Mouse (Mus musculus) duodenum, adult 2 months (tissue): ENCODE results near the gene Olfr710. TPM values are rescaled to one million over a fixed set of nuclear protein-coding genes. Genes with fewer than 3 reads are reported as not detected.

Source experiments
- polyA plus RNA-seq: library from polyadenylated mRNA; depleted of rRNA; stranded (reverse); fragments of >200 nt; gene quantifications from 2 replicates; pipeline ENCODE4 v1.2.3, GENCODE M21; 2012; ENCODE audit warnings: low replicate concordance; rRNA removed

The Olfr710 gene
- not detected in 2 replicates for polyA plus RNA-seq

GRCm38 (mm10) chr7:106948212-106948611 lies at the start of gene Olfr710:
Gene Olfr710 (minus strand): TSS chr7:106948312.

GRCm38 (mm10) chr7:106975353-106975752 lies 27.2 kb upstream of the Olfr710 start, which contains the start of gene Olfr711:
Gene Olfr711 (minus strand): TSS chr7:106975453.

GRCm38 (mm10) chr7:106963837-106964236 lies 15.7 kb upstream of the Olfr710 start, which contains the start of gene Olfr6:
Gene Olfr6 (minus strand): TSS chr7:106963937.

GRCm38 (mm10) chr7:106932119-106932518 lies 16.0 kb downstream of the Olfr710 start, which contains the start of gene Olfr709-ps1:
Gene Olfr709-ps1 (minus strand): TSS chr7:106932219.

GRCm38 (mm10) chr7:106907676-106908075 lies 40.4 kb downstream of the Olfr710 start, which contains the start of gene Olfr1532-ps1:
Gene Olfr1532-ps1 (plus strand): TSS chr7:106908001.

GRCm38 (mm10) chr7:106901141-106901540 lies 47.0 kb downstream of the Olfr710 start, which contains the start of gene Olfr707:
Gene Olfr707 (minus strand): TSS chr7:106901241.

Other genes with a start within 250 kb of the Olfr710 start
- not detected in 2 replicates for gene Olfr695, start 231.9 kb downstream of the Olfr710 start, polyA plus RNA-seq
- not detected in 2 replicates for gene Olfr697, start 205.9 kb downstream of the Olfr710 start, polyA plus RNA-seq
- gene Olfr698, start 192.9 kb downstream of the Olfr710 start, polyA plus RNA-seq = not detected in 2 replicates
- not detected in 2 replicates for gene Olfr699, start 155.1 kb downstream of the Olfr710 start, polyA plus RNA-seq
- not detected in 2 replicates for gene Olfr700, start 139.5 kb downstream of the Olfr710 start, polyA plus RNA-seq
- gene Olfr701, start 134.2 kb downstream of the Olfr710 start, polyA plus RNA-seq = not detected in 2 replicates
- gene Olfr702, start 114.4 kb downstream of the Olfr710 start, polyA plus RNA-seq = not detected in 2 replicates
- not detected in 2 replicates for gene Olfr703, start 105.0 kb downstream of the Olfr710 start, polyA plus RNA-seq
- not detected in 2 replicates for gene Olfr704, start 85.1 kb downstream of the Olfr710 start, polyA plus RNA-seq
- not detected in 2 replicates for gene Olfr705, start 71.4 kb downstream of the Olfr710 start, polyA plus RNA-seq
- not detected in 2 replicates for gene Olfr706, start 60.1 kb downstream of the Olfr710 start, polyA plus RNA-seq
- gene Olfr707, start 47.1 kb downstream of the Olfr710 start, polyA plus RNA-seq = not detected in 2 replicates
- gene Olfr1532-ps1, start 40.3 kb downstream of the Olfr710 start, polyA plus RNA-seq = not detected in 2 replicates
- not detected in 2 replicates for gene Olfr709-ps1, start 16.1 kb downstream of the Olfr710 start, polyA plus RNA-seq
- not detected in 2 replicates for gene Olfr6, start 15.6 kb upstream of the Olfr710 start, polyA plus RNA-seq
- not detected in 2 replicates for gene Olfr711, start 27.1 kb upstream of the Olfr710 start, polyA plus RNA-seq
- not detected in 2 replicates for gene Olfr2, start 57.8 kb upstream of the Olfr710 start, polyA plus RNA-seq
- not detected in 2 replicates for gene Olfr713, start 82.9 kb upstream of the Olfr710 start, polyA plus RNA-seq
- gene Olfr714, start 122.7 kb upstream of the Olfr710 start, polyA plus RNA-seq = not detected in 2 replicates
- gene Olfr17, start 144.9 kb upstream of the Olfr710 start, polyA plus RNA-seq = not detected in 2 replicates
- gene Olfr715b, start 162.1 kb upstream of the Olfr710 start, polyA plus RNA-seq = not detected in 2 replicates
- not detected in 2 replicates for gene Olfr715, start 182.8 kb upstream of the Olfr710 start, polyA plus RNA-seq
- gene Olfr716, start 190.0 kb upstream of the Olfr710 start, polyA plus RNA-seq = not detected in 2 replicates
- gene Nlrp14, start 218.7 kb upstream of the Olfr710 start, polyA plus RNA-seq = not detected in 2 replicates